Mouse (Mus musculus) embryonic facial prominence, embryonic 11.5 days (tissue): ENCODE measurements around the gene Myrfl. TPM values are rescaled to one million over a fixed set of nuclear protein-coding genes. Genes with fewer than 3 reads are reported as not detected.

Experiments
- ATAC-seq: fragments of 200-750 bp; cut with Nextera tagmentation; replicated peaks from 2 replicates; pipeline ENCODE4 v1.8.0; 2017; ENCODE audit warnings: low read depth; ENCODE audit not compliant: insufficient number of reproducible peaks, low FRiP score, low TSS enrichment
- DNase-seq: peaks from one replicate; pipeline ENCODE4 v3.0.0-alpha.2; 2015; ENCODE audit warnings: low spot score
- H3K27ac ChIP-seq: fragments of 300-500 bp; sonication (generic); replicated peaks from 2 replicates; pipeline ENCODE4 v1.5.1; 2014; ENCODE audit warnings: mild to moderate bottlenecking, low read depth, low read length, control low read depth
- H3K27me3 ChIP-seq: fragments of 300-500 bp; sonication (generic); 2 replicates; pipeline ENCODE4 v1.6.1; 2014; ENCODE audit warnings: mild to moderate bottlenecking, low read length, moderate library complexity, mixed read lengths; ENCODE audit not compliant: control insufficient read depth, insufficient read depth
- H3K36me3 ChIP-seq: fragments of 300-500 bp; sonication (generic); replicated peaks from 2 replicates; pipeline ENCODE4 v1.6.1; 2014; ENCODE audit warnings: low read depth, mild to moderate bottlenecking, low read length, moderate library complexity, mixed read lengths; ENCODE audit not compliant: control insufficient read depth, insufficient read depth
- H3K4me1 ChIP-seq: fragments of 300-500 bp; sonication (generic); 2 replicates; pipeline ENCODE4 v1.6.1; 2014; ENCODE audit warnings: low read length, mixed read lengths; ENCODE audit not compliant: control insufficient read depth, insufficient read depth
- H3K4me2 ChIP-seq: fragments of 300-500 bp; sonication (generic); 2 replicates; pipeline ENCODE4 v1.6.1; 2014; ENCODE audit warnings: low read depth, mild to moderate bottlenecking, control low read depth, low read length, moderate library complexity
- H3K4me3 ChIP-seq: fragments of 300-500 bp; sonication (generic); 2 replicates; pipeline ENCODE4 v1.5.1; 2014; ENCODE audit warnings: low read depth, low read length, control low read depth
- H3K9ac ChIP-seq: fragments of 300-500 bp; sonication (generic); replicated peaks from 2 replicates; pipeline ENCODE4 v1.6.1; 2014; ENCODE audit warnings: mild to moderate bottlenecking, control low read depth, low read length
- H3K9me3 ChIP-seq: fragments of 300-500 bp; sonication (generic); replicated peaks from 2 replicates; pipeline ENCODE4 v1.6.1; 2016; ENCODE audit warnings: mild to moderate bottlenecking, low read length, inconsistent platforms, mixed read lengths; ENCODE audit not compliant: control insufficient read depth
- WGBS: fragments of 180-500 bp; shearing (Covaris S2); extraction: QIAGEN DNeasy Blood & Tissue Kit; methylation state at CpG from one replicate; pipeline ENCODE4 v1.1.7; 2014; 5-methylcytosine and 5-hydroxymethylcytosine counted together
- polyA plus RNA-seq: library from polyadenylated mRNA; unstranded; fragments of >200 nt; fragmentation: Nextera tagmentation; extraction: Ambion mirVana; gene quantifications from 2 replicates; pipeline ENCODE4 v1.2.1, GENCODE M21; 2014

The Myrfl gene
- polyA plus RNA-seq, 1 experiment from 2014 or later: 0.18 TPM

- Histone ChIP-seq H3K4me2 (no peak overlapping the region), H3K36me3 (no peaks in the 10 kb centered on the region), H3K9me3 (no peaks in the 10 kb centered on the region), H3K27me3 (no peaks in the 10 kb centered on the region), H3K27ac (no peak overlapping the region), H3K4me3 (no peak overlapping the region), H3K9ac (no peak overlapping the region), H3K4me1 (no peaks in the 10 kb centered on the region)
- DNase-seq (no peak), ATAC-seq (no peak)
- WGBS: 92% methylated on average over 4 of the region's 4 CpGs
These were observed 136.9 kb downstream of the Myrfl start for GRCm38 (mm10) chr10:116759816-116760215.

- H3K4me2 ChIP-seq: no peak overlapping the region
- H3K4me3 ChIP-seq: no peak overlapping the region
- no peaks in the 10 kb centered on the region for H3K4me1 ChIP-seq
- H3K9me3 ChIP-seq: no peaks in the 10 kb centered on the region
- ATAC-seq (peak; percentile 46; the same call in 1 of the 2 replicates), DNase-seq (peak; percentile 86)
- WGBS: 34% methylated on average over 10 of the region's 10 CpGs
- no peaks in the 10 kb centered on the region for H3K27me3 ChIP-seq
- H3K9ac ChIP-seq: no peak overlapping the region
- H3K27ac ChIP-seq: peak overlapping the region; percentile 42
- H3K36me3 ChIP-seq: no peaks in the 10 kb centered on the region
These were observed 140.7 kb downstream of the Myrfl start for GRCm38 (mm10) chr10:116755881-116756581.

- Histone ChIP-seq H3K9me3 (no peaks in the 10 kb centered on the region), H3K27ac (no peak overlapping the region), H3K9ac (no peak overlapping the region)
These were observed 141.8 kb downstream of the Myrfl start for GRCm38 (mm10) chr10:116754940-116755339.

GRCm38 (mm10) chr10:116750895-116751294 lies 145.8 kb downstream of the Myrfl start:
- 69% methylated on average over 14 of the region's 14 CpGs for WGBS
- DNase-seq: peak; percentile 59
- Histone ChIP-seq H3K4me2 (no peak overlapping the region), H3K9ac (no peak overlapping the region), H3K4me3 (no peak overlapping the region), H3K9me3 (no peaks in the 10 kb centered on the region), H3K36me3 (no peaks in the 10 kb centered on the region), H3K27me3 (no peaks in the 10 kb centered on the region), H3K4me1 (no peaks in the 10 kb centered on the region), H3K27ac (no peak overlapping the region)
- ATAC-seq: no peak

More at GRCm38 (mm10) chr10:116754940-116755339, 141.8 kb downstream of the Myrfl start:
- H3K27me3 ChIP-seq: no peaks in the 10 kb centered on the region
- H3K4me3 ChIP-seq: no peak overlapping the region
- no peak overlapping the region for H3K4me2 ChIP-seq
- DNase-seq: no peak
- WGBS: 89% methylated on average over 11 of the region's 11 CpGs
- no peak for ATAC-seq
- H3K36me3 ChIP-seq: no peaks in the 10 kb centered on the region
- no peaks in the 10 kb centered on the region for H3K4me1 ChIP-seq

- no peak overlapping the region for H3K4me3 ChIP-seq
- no peak overlapping the region for H3K9ac ChIP-seq
- H3K9me3 ChIP-seq: no peaks in the 10 kb centered on the region
- ATAC-seq (no peak), DNase-seq (no peak)
- H3K27me3 ChIP-seq: no peaks in the 10 kb centered on the region
- no peak overlapping the region for H3K27ac ChIP-seq
- H3K4me2 ChIP-seq: no peak overlapping the region
- WGBS: 78% methylated on average over 6 of the region's 6 CpGs
- no peaks in the 10 kb centered on the region for H3K36me3 ChIP-seq
- H3K4me1 ChIP-seq: no peaks in the 10 kb centered on the region
These were observed 146.7 kb downstream of the Myrfl start for GRCm38 (mm10) chr10:116750062-116750461.

GRCm38 (mm10) chr10:116748681-116749080 lies 148.0 kb downstream of the Myrfl start:
- no peak overlapping the region for H3K4me2 ChIP-seq
- no peaks in the 10 kb centered on the region for H3K27me3 ChIP-seq
- no peak overlapping the region for H3K9ac ChIP-seq
- WGBS: 82% methylated on average over 4 of the region's 4 CpGs
- no peaks in the 10 kb centered on the region for H3K4me1 ChIP-seq
- no peaks in the 10 kb centered on the region for H3K36me3 ChIP-seq
- H3K9me3 ChIP-seq: no peaks in the 10 kb centered on the region
- H3K4me3 ChIP-seq: no peak overlapping the region
- ATAC-seq (no peak), DNase-seq (no peak)
- no peak overlapping the region for H3K27ac ChIP-seq

GRCm38 (mm10) chr10:116746281-116747011 lies 150.3 kb downstream of the Myrfl start:
- no peaks in the 10 kb centered on the region for H3K9me3 ChIP-seq
- WGBS: 75% methylated on average over 10 of the region's 10 CpGs
- no peaks in the 10 kb centered on the region for H3K4me1 ChIP-seq
- no peaks in the 10 kb centered on the region for H3K36me3 ChIP-seq
- no peaks in the 10 kb centered on the region for H3K27me3 ChIP-seq
- no peak for DNase-seq
- no peak overlapping the region for H3K27ac ChIP-seq
- no peak for ATAC-seq
- no peak overlapping the region for H3K4me3 ChIP-seq
- no peak overlapping the region for H3K9ac ChIP-seq
- no peak overlapping the region for H3K4me2 ChIP-seq

GRCm38 (mm10) chr10:116742696-116743095 lies 154.0 kb downstream of the Myrfl start:
- H3K36me3 ChIP-seq: no peaks in the 10 kb centered on the region
- WGBS: 61% methylated on average over 2 of the region's 2 CpGs
- no peaks in the 10 kb centered on the region for H3K9me3 ChIP-seq
- H3K4me3 ChIP-seq: no peak overlapping the region
- H3K9ac ChIP-seq: no peak overlapping the region
- H3K27me3 ChIP-seq: no peaks in the 10 kb centered on the region
- H3K4me2 ChIP-seq: no peak overlapping the region
- peaks cover 3% of the 10 kb centered on the region; the same call in 1 of the 2 replicates for H3K4me1 ChIP-seq
- no peak overlapping the region for H3K27ac ChIP-seq
- no peak for DNase-seq
- no peak for ATAC-seq
